In genomic region chr2:170153421-170154271, GRCm38 (mm10) we compare ENCODE assay signal across 8 mouse cellular contexts. TPM values are rescaled to one million over a fixed set of nuclear protein-coding genes. Genes with fewer than 3 reads are reported as not detected.
DNase-seq lines count a peak whose midpoint lies in the region; ATAC-seq and TF ChIP-seq lines count a peak whose summit lies in the region.

No protein-coding gene starts in this region.

- no peak overlapping the region for H3K27ac ChIP-seq in cerebellum, adult 2 months (ENCODE audit: insufficient read depth, low read length)
- H3K27ac ChIP-seq in intestine, embryonic 15.5 days: peak overlapping the region; percentile 52
- no peak overlapping the region for H3K27ac ChIP-seq in olfactory bulb, adult 2 months (ENCODE audit: insufficient read depth, low read depth, low read length)

- H3K4me3 ChIP-seq in cerebellum, adult 2 months (replicated peaks; ENCODE audit: insufficient read depth, low read depth, low read length): peak overlapping the region; percentile 9
- peak overlapping the region; percentile 38 for H3K4me3 ChIP-seq in intestine, embryonic 15.5 days (replicated peaks)
- peak overlapping the region; percentile 50 for H3K4me3 ChIP-seq in lung, adult 2 months (replicated peaks; ENCODE audit: extremely low read depth, low read depth, low read length)
- H3K4me3 ChIP-seq in olfactory bulb, adult 2 months (ENCODE audit: insufficient read depth, low read depth, low read length): peak overlapping the region; percentile 23

- peak in 1 of 2 experiments; percentile 15 for DNase-seq in cerebellum, adult 2 months
- DNase-seq in cerebellum, adult 9-11 months: no peak
- peak; percentile 75 for DNase-seq in c-Kit-positive CD71-positive TER-119-positive erythroid progenitor cells, embryonic 14.5 days (ENCODE audit: low spot score)
- peak; percentile 35 to 43 for DNase-seq in gastrocnemius, postnatal 4 days (ENCODE audit: low spot score in 2 of 2)
- DNase-seq in lung, adult 2 months: peak; percentile 78
- no peak for DNase-seq in right cerebral cortex, adult 2 months (ENCODE audit: low spot score in 2 of 2)

- no peaks in the 10 kb centered on the region for H3K9me3 ChIP-seq in intestine, embryonic 15.5 days

- peak overlapping the region; percentile 76 for H3K4me2 ChIP-seq in intestine, embryonic 15.5 days (replicated peaks)

- 20% methylated on average over 37 of the region's 37 CpGs for WGBS in cerebellum, adult 2 months
- WGBS in intestine, embryonic 15.5 days: 7% methylated on average over 37 of the region's 37 CpGs
- 2% methylated on average over 37 of the region's 37 CpGs for WGBS in lung, adult 2 months
- WGBS in olfactory bulb, adult 2 months: 25% methylated on average over 37 of the region's 37 CpGs

- peak; percentile 48 for ATAC-seq in intestine, embryonic 15.5 days

- H3K27me3 ChIP-seq in cerebellum, adult 2 months (ENCODE audit: control insufficient read depth, insufficient read depth, low read length): peaks cover 2% of the 10 kb centered on the region; the same call in 1 of the 2 replicates
- H3K27me3 ChIP-seq in intestine, embryonic 15.5 days (replicated peaks): no peaks in the 10 kb centered on the region

- H3K36me3 ChIP-seq in intestine, embryonic 15.5 days: no peaks in the 10 kb centered on the region

- peak overlapping the region; percentile 40 for H3K9ac ChIP-seq in intestine, embryonic 15.5 days

- TF ChIP-seq POLR2A in cerebellum, adult 2 months (IDR thresholded peaks at IDR 0.05; ENCODE audit: borderline replicate concordance, insufficient read depth, low read length): no peak
- peak; percentile 39; the same call in 1 of the 2 replicates for TF ChIP-seq POLR2A in lung, adult 2 months (IDR thresholded peaks at IDR 0.05; ENCODE audit: borderline replicate concordance, extremely low read depth, low read depth, low read length)
- TF ChIP-seq POLR2A in olfactory bulb, adult 2 months (IDR thresholded peaks at IDR 0.05; ENCODE audit: insufficient read depth, low read depth, low read length): no peak

- TF ChIP-seq CTCF in cerebellum, adult 2 months (IDR thresholded peaks at IDR 0.05; ENCODE audit: borderline replicate concordance, insufficient read depth, low read depth, low read length): no peak
- no peak for TF ChIP-seq CTCF in lung, adult 2 months (IDR thresholded peaks at IDR 0.05; ENCODE audit: insufficient read depth, low read length)
- no peak for TF ChIP-seq CTCF in olfactory bulb, adult 2 months (IDR thresholded peaks at IDR 0.05; ENCODE audit: insufficient read depth, low read depth, low read length)

- no peaks in the 10 kb centered on the region for H3K4me1 ChIP-seq in cerebellum, adult 2 months (ENCODE audit: control insufficient read depth, insufficient read depth, low read length)
- H3K4me1 ChIP-seq in intestine, embryonic 15.5 days (replicated peaks): peaks cover 18% of the 10 kb centered on the region
- peaks cover 10% of the 10 kb centered on the region for H3K4me1 ChIP-seq in lung, adult 2 months (ENCODE audit: control insufficient read depth, insufficient read depth, low read length)
- peaks cover 5% of the 10 kb centered on the region; the same call in 1 of the 2 replicates for H3K4me1 ChIP-seq in olfactory bulb, adult 2 months (ENCODE audit: control insufficient read depth, insufficient read depth, low read length)

RNA-seq across cellular contexts. Expression of gene Zfp217, which starts 5.7 kb away (rescaled TPM):
- 0.93 and 0.98 TPM in 2 replicates for polyA plus RNA-seq in cerebellum, adult 2 months (2012; rRNA removed)
- total RNA-seq in gastrocnemius, postnatal 4 days (2021): 10 to 100 TPM; 14.1 to 15.1 TPM
- 3.3 and 3.7 TPM in 2 replicates for polyA plus RNA-seq in intestine, embryonic 15.5 days (2015; fragmentation: Nextera tagmentation; extraction: Ambion mirVana)
- 13.7 and 19.8 TPM in 2 replicates for polyA plus RNA-seq in lung, adult 2 months (2012; rRNA removed)
- polyA plus RNA-seq in olfactory bulb, adult 2 months (2012; ENCODE audit: insufficient read depth, insufficient read length, low replicate concordance, missing spikeins): not detected in 2 replicates

Comparison
In these comparisons a context has a peak if more than half of its experiments do, and no peak if none do; other contexts are left out.
1. DNase-seq: peak in c-Kit-positive CD71-positive TER-119-positive erythroid progenitor cells, embryonic 14.5 days (single experiment), gastrocnemius, postnatal 4 days (2 of 2) and lung, adult 2 months (single experiment); none in cerebellum, adult 9-11 months (single experiment) and right cerebral cortex, adult 2 months (0 of 2).
2. Peak in every context shown above with its lines, with median percentiles within 50 percentile points of each other: H3K4me3 ChIP-seq.